Mouse (Mus musculus) gonadal fat pad, adult 2 months (tissue): ENCODE results near the gene Emsy. TPM values are rescaled to one million over a fixed set of nuclear protein-coding genes. Genes with fewer than 3 reads are reported as not detected.

Experiments
- DNase-seq: peaks from one replicate; pipeline ENCODE4 v3.0.0-alpha.2; 2012; ENCODE audit warnings: low read depth
- polyA plus RNA-seq: library from polyadenylated mRNA; depleted of rRNA; stranded (reverse); fragments of >200 nt; gene quantifications from 2 replicates; pipeline ENCODE4 v1.2.3, GENCODE M21; 2012; rRNA removed

Emsy gene
- 13.2 and 17.3 TPM in 2 replicates for polyA plus RNA-seq

- DNase-seq: peak; percentile 95
These were observed at the start of gene Emsy for GRCm38 (mm10) chr7:98656531-98657221. Gene Emsy (minus strand): TSS chr7:98656783.

DNA sequence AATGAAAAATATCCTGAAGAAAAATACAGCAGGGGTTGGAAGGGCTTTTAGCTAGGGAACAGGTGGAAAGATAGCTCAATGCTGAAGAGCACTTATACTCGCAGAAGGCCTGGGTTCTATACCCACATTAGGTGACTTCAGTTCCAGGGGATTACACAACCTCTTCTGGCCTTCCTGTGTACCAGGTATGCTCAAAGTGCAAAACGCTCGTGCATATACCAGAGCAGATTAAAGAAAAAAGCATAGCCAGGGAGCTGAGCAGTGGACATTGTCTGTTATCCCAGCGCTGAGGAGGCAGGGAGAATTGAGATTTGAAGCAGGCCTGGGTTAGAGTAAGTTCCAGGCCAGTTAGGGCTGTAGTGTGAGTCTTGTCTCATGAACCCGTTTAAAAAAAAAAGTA is 47.7 kb upstream of the Emsy start:
- DNase-seq: no peak

DNA sequence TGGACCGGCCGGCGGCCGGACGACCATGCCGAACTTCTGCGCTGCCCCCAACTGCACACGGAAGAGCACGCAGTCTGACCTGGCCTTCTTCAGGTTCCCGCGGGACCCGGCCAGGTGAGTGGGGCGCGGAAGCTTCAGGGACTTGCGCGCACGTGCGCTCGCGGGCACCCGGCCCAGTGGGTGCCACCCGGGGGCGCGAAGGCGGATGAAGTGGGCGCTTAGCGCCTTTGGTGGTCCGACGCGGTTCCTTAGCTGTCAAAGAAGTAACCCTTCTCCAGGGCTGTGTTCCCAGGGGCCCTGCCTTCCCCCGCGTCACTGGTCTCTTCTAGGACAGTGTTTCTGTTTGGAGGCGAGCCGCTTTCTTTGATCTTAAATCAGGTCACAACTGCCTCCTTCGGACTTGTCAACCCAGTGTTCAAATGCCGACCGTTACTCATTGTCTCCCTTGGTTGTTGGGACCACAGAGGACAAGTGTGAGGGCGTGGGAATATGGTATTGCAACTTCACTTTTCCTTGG is 46.8 kb upstream of the Emsy start:
- DNase-seq: no peak

DNA sequence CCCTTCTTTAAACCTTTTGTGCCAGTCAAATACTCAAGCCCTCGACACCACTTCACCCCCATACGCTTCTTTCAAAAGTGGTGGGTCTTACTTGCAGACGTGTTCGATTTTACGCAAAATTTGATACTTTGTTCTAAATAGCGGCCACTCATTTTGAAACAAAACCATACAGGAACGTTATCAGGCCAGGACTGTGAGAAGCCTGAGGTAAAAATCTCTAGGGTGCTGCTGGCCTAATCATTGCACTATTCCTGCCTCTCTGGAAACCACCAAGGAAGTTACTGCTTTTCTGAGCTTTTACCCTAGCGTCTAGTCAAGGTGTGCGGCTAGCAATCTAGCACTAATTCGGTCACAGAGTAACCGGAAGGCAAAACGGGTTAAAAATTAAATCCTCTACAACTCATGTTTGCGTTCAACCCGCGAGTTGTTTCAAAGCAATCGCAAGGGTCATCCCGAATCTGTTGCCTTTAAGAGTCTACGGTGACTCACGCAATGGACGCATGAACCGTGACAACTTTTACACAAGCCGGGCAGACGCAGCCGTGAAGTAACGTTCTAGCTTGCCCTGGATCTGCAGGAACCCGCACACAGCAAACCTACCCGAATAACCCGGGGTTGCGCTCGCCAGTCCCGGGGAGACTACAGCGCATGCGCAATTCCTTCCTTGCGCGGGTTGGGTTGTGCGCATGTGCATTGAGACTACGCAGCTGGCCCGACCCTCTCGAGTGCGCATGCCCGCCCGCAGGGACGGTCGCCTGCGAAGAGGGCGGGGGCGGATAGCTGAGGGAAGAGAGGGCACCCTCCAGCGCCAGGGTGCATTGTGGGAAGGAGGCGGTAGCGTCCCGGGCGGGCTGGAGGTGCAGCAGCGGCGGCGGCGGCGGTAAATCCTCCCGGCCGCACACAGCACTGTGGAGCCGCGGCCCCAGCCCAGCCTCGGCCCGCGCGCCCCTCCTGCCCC is 46.0 kb upstream of the Emsy start, which contains the start of gene Thap12:
TSS of gene Thap12 (plus strand) at position 821 of the 958 bp plus-strand sequence.
- DNase-seq: peak; percentile 84

DNA sequence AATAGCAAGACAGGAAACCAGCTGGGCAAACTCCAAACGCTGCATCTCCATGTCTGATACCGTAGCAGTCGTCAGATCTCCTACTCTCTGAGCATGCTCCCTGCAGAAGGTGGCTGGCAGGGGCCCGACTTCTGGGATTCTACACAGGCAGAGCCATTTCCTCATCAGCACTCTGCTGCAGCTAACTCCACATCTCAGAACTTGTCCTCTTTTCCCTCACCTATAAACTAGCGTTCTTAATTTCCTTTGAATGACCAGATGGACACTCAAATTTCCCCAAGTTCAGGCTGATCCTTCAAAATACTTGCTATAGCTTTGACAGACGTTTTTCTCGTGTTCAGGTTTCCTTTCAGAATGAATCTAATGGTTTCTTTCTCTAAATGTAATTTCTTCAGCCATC is 45.2 kb upstream of the Emsy start:
- no peak for DNase-seq

GRCm38 (mm10) chr7:98698590-98698989 is 42.0 kb upstream of the Emsy start:
- no peak for DNase-seq

DNA sequence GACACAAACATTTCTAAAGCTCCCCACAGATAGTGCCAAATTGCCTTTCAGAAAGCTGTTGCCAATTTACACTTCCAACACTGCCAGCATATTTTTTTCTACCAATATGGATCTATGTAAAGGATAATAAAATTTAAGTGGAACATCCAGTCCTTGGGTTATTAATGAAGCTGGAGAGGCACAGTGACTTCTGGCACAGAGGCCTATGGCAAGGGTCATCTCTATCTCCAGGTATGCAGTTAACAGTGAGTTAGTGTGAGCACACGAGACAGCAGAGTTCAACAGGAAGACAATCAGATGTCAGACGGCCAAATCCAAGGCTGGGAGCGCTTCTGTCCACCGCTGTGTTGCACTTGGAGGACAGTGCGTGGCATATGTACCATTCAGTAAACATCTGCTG is 41.5 kb upstream of the Emsy start:
- DNase-seq: no peak

DNA sequence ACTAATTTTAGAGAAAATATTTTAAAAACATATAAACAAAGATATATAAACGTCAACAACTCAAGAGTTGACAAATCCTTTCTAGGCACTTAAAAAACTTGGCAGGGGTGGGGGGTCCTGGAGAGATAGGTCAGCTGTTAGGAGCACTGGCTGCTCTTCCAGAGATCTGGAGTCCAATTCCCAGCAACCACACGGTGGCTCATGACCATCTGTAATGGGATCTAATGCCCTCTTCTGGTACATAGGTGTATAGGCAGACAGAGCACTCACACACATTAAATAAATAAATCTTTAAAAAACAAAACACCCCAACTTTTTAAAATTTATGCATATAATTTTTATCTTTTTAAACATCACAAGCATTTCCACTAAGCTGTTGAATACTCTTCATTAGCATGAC is 40.9 kb upstream of the Emsy start:
- no peak for DNase-seq

DNA sequence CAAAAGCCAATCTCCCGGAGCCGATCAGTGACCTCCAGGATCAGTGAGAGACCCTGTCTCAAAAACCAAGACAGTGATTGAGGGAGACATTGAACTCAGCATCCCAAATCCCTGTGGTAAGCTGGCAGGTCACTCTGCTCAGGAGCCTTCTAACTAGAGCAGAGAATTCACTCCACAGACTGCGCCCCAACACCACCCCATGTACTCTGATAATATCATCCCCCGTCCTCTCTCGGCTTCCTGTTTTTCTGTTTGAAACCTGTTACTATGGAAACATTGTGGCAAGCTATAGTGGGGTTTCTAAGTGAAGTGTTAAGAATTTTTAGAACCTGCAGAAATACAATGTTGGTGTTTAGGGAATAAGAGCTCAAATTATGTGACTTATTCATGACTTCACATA is 37.5 kb upstream of the Emsy start:
- DNase-seq: no peak

DNA sequence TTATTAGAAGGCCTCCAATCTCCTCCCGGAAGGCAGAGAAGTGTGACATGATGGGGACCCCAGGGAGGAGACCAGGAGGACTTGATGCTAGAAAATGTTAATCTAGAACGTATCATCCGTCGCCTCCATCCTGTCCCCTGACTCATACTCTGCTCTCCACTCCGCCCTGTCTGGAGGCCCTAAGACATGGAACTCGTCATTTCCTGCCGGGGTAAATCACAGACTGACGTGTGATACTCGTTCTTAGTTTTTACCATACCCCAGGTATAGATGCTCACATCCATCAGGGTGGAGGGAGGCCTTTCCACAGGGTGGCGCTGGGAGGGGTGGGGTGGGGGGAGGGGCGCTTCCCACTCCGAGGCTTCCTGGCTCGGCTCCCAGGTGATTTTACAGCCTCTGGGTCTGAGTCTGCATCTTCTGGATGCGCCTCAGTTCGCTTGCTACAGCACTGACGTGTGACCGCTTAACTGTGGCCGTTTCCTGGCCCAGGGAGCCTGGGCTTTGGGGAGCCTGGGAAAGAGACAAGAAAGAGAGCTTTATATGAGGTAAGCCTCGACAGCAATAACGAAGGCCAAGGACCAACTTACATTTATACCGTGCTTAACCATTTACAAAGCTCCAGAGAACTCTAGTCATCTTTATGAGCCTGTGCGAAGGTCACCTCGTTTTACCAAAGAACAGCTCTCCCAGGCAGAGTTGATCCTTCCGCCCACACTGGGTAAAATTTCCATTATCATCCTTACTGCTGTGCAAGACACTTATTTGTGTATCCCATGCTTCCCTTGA is 36.4 kb upstream of the Emsy start:
- no peak for DNase-seq

GRCm38 (mm10) chr7:98690831-98691230 is 34.2 kb upstream of the Emsy start:
- no peak for DNase-seq

DNA sequence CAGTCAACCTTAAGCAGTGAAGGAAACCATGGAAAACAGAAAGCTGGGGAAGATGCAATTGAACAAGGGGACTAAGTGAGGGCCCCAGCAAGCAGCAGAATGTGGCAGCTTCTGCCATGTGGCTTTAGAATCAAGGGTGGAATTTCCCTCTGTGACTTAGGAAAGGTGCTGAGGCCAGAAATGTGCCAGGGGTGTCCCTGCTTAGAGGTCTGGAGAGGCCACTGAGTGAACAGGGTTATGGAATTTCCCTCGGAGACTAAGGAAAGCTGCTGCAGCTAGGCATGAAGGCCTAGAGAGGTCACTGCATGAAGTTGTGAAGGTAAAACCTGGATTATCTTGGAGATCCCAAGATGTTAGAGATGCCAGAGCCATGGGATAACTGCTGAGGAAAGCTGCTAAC is 33.5 kb upstream of the Emsy start:
- DNase-seq: no peak

DNA sequence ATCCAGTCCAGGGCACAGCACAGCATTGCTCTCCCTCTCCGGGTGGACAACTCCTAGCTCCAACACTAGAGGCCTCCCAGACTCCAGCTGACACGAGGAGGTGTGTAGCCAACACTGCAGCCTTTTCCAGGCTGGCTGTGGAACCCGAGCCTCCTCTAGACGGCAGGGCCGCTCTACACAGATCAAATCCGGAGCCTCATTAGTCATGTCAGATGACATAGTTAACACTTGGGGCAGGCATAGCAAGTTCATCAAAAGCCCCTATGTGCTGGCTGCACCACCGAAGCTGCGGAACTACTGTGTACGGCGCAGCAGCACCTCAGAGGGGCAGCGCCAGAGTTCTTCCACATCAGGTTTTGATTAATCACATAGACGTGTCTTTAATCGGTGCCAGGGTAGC is 29.3 kb upstream of the Emsy start:
- no peak for DNase-seq

GRCm38 (mm10) chr7:98682821-98683220 is 26.2 kb upstream of the Emsy start:
- DNase-seq: no peak

GRCm38 (mm10) chr7:98680691-98681090 is 24.1 kb upstream of the Emsy start:
- no peak for DNase-seq

GRCm38 (mm10) chr7:98678441-98678840 is 21.9 kb upstream of the Emsy start:
- no peak for DNase-seq

- no peak for DNase-seq
These were observed 20.9 kb upstream of the Emsy start for GRCm38 (mm10) chr7:98677511-98677910.

- no peak for DNase-seq
These were observed 17.8 kb upstream of the Emsy start for GRCm38 (mm10) chr7:98674344-98674743.

DNA sequence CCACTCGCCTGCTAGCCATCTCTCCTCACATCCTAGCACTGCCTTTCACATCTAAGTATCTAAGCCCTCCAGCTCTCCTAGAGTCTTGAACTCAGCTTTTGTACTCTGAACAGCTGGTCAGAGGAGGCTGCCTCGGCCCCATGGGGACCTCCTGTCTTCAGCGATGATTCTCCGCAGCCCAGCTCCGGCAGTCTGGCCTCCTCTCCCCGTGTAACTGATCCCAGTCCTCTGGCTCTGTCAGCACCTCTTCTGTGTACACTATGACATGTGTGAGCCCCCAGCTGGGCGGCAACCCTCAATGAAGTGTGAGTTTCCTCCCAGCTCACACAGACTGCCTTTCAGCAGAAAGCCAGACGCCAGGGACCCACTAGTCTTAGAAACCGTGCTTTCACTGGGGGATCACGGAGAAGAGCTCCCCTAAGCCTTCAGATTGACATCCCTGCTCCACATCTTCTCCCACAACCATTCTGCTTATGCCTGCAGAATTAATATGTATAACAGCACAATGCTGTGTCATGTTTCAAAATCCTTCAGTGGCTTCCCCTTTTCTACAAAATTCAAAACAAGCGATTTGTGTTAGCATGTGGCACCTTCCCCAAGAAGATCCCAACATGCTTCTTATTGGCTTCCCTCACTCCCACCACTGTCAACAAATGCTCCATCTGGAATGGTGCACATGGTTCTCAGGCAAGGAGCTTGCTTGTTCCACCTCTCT is 15.8 kb upstream of the Emsy start:
- DNase-seq: no peak

DNA sequence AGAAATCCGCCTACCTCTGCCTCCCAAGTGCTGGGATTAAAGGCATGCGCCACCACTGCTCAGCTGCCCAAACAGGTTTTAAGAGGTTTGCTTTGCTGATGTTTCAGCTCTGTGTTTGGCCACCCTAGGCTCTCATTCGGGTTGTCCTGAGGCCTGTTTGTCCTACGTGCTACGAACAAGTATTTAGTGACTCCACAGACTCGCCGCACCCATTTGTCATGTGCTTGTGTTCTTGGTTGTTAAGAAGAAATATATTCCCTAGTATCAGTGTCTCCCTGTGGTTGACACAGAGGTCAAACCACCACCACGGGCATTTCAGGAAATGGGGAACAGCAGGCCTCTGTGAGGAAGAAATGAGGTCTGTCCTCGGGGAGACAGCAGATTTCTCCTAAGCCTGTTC is 14.8 kb upstream of the Emsy start:
- no peak for DNase-seq

DNA sequence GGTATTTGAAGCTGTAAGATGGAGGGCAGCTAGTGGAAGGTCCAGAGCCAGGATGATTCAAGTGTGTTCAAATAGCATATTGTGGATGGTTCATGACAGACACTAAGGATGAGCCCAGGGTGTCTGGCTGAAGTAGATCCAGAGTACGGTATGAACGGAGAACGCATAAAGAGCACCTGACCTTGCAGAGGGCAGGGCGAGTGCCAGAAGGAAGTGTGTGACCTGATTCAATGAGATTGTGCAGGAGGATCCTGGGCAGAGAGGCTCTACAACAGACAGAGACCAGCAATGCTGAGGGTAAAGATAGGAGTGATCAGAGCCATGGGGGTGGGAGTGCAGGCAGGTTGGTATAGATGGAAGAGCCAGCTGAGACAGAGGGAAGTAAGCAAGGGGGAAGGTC is 14.2 kb upstream of the Emsy start:
- DNase-seq: no peak
